In genomic region chr10:97265959-97266517, GRCm38 (mm10) we compare ENCODE assay signal across 11 mouse cellular contexts.
A peak's percentile ranks its signal among the peaks of the same experiment; 100 is the strongest.
DNase-seq lines count a peak whose midpoint lies in the region; ATAC-seq lines count a peak whose summit lies in the region.
"Had no signal": no experiment of that assay in that cellular context is flagged by ENCODE, and none has a peak within 500 bp of the region (broad histone marks: within the 10 kb centered on the region; RNA-seq: fewer than 3 reads in every experiment).

No protein-coding gene starts in this region.

- no peaks in the 10 kb centered on the region for H3K27me3 ChIP-seq in hindbrain, embryonic 10.5 days (ENCODE audit: insufficient read depth, poor library complexity, severe bottlenecking)
- no peaks in the 10 kb centered on the region for H3K27me3 ChIP-seq in hindbrain, embryonic 16.5 days (replicated peaks; ENCODE audit: control insufficient read depth, insufficient read depth, low read length)
- H3K27me3 ChIP-seq in hindbrain, embryonic 14.5 days (ENCODE audit: control insufficient read depth, insufficient read depth, low read length), result no peaks in the 10 kb centered on the region
- H3K27me3 ChIP-seq: hindbrain, embryonic 15.5 days had no signal

- 70% methylated on average over 6 of the region's 6 CpGs for WGBS in hindbrain, embryonic 10.5 days
- 45% methylated on average over 6 of the region's 6 CpGs for WGBS in hindbrain, embryonic 16.5 days
- 43% methylated on average over 6 of the region's 6 CpGs for WGBS in hindbrain, embryonic 14.5 days

- no peaks in the 10 kb centered on the region for H3K4me1 ChIP-seq in hindbrain, embryonic 10.5 days (replicated peaks)
- no peaks in the 10 kb centered on the region for H3K4me1 ChIP-seq in hindbrain, embryonic 16.5 days (ENCODE audit: control insufficient read depth, insufficient read depth, low read depth, low read length)
- peaks cover 11% of the 10 kb centered on the region for H3K4me1 ChIP-seq in hindbrain, embryonic 14.5 days (replicated peaks; ENCODE audit: control insufficient read depth, insufficient read depth, low read length)
- H3K4me1 ChIP-seq: hindbrain, embryonic 15.5 days had no signal

- peak; percentile 21 for DNase-seq in hindbrain, embryonic 10.5 days (ENCODE audit: low spot score)
- peak; percentile 7 for DNase-seq in right cerebral cortex, postnatal 4 days
- no peak for DNase-seq in right cerebral cortex, postnatal 25 days
- no peak for DNase-seq in hindbrain, embryonic 14.5 days (ENCODE audit: low spot score)
- DNase-seq in testis, postnatal 10 days (ENCODE audit: low spot score), result no peak
- no peak for DNase-seq in layer of hippocampus, adult 11-12 months (ENCODE audit: low spot score)
- DNase-seq: cerebellum, adult 9-11 months; gastrocnemius, postnatal 10 days had no signal

- H3K9me3 ChIP-seq in hindbrain, embryonic 10.5 days, result no peaks in the 10 kb centered on the region
- H3K9me3 ChIP-seq in hindbrain, embryonic 16.5 days (ENCODE audit: control insufficient read depth, low read length), result no peaks in the 10 kb centered on the region
- no peaks in the 10 kb centered on the region for H3K9me3 ChIP-seq in hindbrain, embryonic 14.5 days (ENCODE audit: control insufficient read depth, low read length)
- H3K9me3 ChIP-seq: hindbrain, embryonic 15.5 days had no signal

- H3K27ac ChIP-seq in hindbrain, embryonic 10.5 days, result no peak overlapping the region
- no peak overlapping the region for H3K27ac ChIP-seq in hindbrain, embryonic 16.5 days (ENCODE audit: low read depth, low read length)
- H3K27ac ChIP-seq in hindbrain, embryonic 14.5 days, result no peak overlapping the region
- H3K27ac ChIP-seq: hindbrain, embryonic 15.5 days had no signal

- H3K36me3 ChIP-seq in hindbrain, embryonic 10.5 days, result no peaks in the 10 kb centered on the region
- no peaks in the 10 kb centered on the region for H3K36me3 ChIP-seq in hindbrain, embryonic 16.5 days (ENCODE audit: control insufficient read depth, insufficient read depth, low read length)
- H3K36me3 ChIP-seq in hindbrain, embryonic 14.5 days (replicated peaks; ENCODE audit: control insufficient read depth, insufficient read depth), result no peaks in the 10 kb centered on the region
- H3K36me3 ChIP-seq: hindbrain, embryonic 15.5 days had no signal

- H3K4me2 ChIP-seq in hindbrain, embryonic 16.5 days (ENCODE audit: low read length), result no peak overlapping the region
- H3K4me2 ChIP-seq in hindbrain, embryonic 14.5 days (replicated peaks), result no peak overlapping the region
- H3K4me2 ChIP-seq: hindbrain, embryonic 15.5 days had no signal

- ATAC-seq in hindbrain, embryonic 16.5 days, result no peak
- peak; percentile 46; the same call in 1 of the 2 replicates for ATAC-seq in hindbrain, embryonic 14.5 days (ENCODE audit: low FRiP score)
- no peak for ATAC-seq in monocyte, adult 5-6 weeks (replicated peaks; ENCODE audit: insufficient number of reproducible peaks, low FRiP score, low TSS enrichment, poor library complexity, severe bottlenecking)

- H3K4me3 ChIP-seq in hindbrain, embryonic 10.5 days, result no peak overlapping the region
- H3K4me3 ChIP-seq in hindbrain, embryonic 16.5 days (ENCODE audit: low read length), result no peak overlapping the region
- no peak overlapping the region for H3K4me3 ChIP-seq in hindbrain, embryonic 14.5 days (replicated peaks; ENCODE audit: low read length)
- H3K4me3 ChIP-seq: hindbrain, embryonic 15.5 days had no signal

- H3K9ac ChIP-seq in hindbrain, embryonic 16.5 days (ENCODE audit: low read depth, low read length), result no peak overlapping the region; the same call in 1 of the 2 replicates
- no peak overlapping the region for H3K9ac ChIP-seq in hindbrain, embryonic 14.5 days
- H3K9ac ChIP-seq: hindbrain, embryonic 15.5 days had no signal

Comparison
In these comparisons a context has a peak if more than half of its experiments do, and no peak if none do; other contexts are left out.
1. DNase-seq: peak in hindbrain, embryonic 10.5 days (single experiment) and right cerebral cortex, postnatal 4 days (single experiment); none in right cerebral cortex, postnatal 25 days (single experiment), hindbrain, embryonic 14.5 days (single experiment), testis, postnatal 10 days (single experiment) and layer of hippocampus, adult 11-12 months (single experiment).